Mouse (Mus musculus) bone marrow macrophage, adult 2 months (primary cell): ENCODE measurements around the gene Cachd1.

Experiments used
- CTCF ChIP-seq: IDR thresholded peaks from 2 replicates; pipeline ENCODE4 v1.5.1; 2012; ENCODE audit warnings: low read depth, mild to moderate bottlenecking, low read length, moderate library complexity
- POLR2A ChIP-seq: IDR thresholded peaks from 2 replicates; pipeline ENCODE4 v1.6.1; 2012; ENCODE audit warnings: mild to moderate bottlenecking, low read depth, low read length, borderline replicate concordance

DNA sequence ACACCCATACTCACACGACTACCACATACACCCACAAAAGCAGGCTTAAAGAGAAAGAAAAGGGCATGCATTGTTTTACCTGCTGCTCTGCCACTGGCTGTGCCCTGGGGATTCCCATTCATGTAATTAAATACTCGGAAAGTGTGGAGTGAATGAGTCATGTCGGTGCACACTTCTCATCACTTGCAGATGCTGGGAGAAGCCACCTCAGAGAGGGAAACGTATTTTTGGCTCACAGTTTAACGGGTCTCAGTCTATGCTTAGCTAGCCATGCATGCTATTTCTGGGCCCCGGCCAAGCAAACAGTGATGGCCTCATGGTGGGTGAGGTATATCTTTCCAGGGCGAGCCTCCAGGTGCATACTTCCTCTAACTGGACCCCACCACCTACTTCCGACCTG, 222.4 kb downstream of the Cachd1 start:
- TF ChIP-seq POLR2A (no peak), CTCF (no peak)
